Mouse (Mus musculus): Measurements from ENCODE around the gene 2700097O09Rik. TPM values are rescaled to one million over a fixed set of nuclear protein-coding genes. Genes with fewer than 3 reads are reported as not detected.

The 2700097O09Rik gene
- polyA plus RNA-seq (2015; fragmentation: Illumina TruSeq; extraction: RNeasy Lipid Tissue Mini Kit (QIAGEN cat#74804); ENCODE audit: insufficient read depth, low read depth, low replicate concordance), result 6.4 TPM

GRCm38 (mm10) chr12:55079726-55080600 is at the start of gene 2700097O09Rik, which contains the start of gene Srp54a:
Gene 2700097O09Rik (minus strand): TSS chr12:55080110.
Gene Srp54a (plus strand): TSS chr12:55080262.

GRCm38 (mm10) chr12:55124242-55124641 is 44.3 kb upstream of the 2700097O09Rik start, which contains the start of gene Fam177a:
Gene Fam177a (plus strand): TSS chr12:55124469.

GRCm38 (mm10) chr12:55013626-55014398 is 66.1 kb downstream of the 2700097O09Rik start, which contains the start of gene Baz1a:
Gene Baz1a (minus strand): TSS chr12:55014348.

Other genes starting within 250 kb of the 2700097O09Rik start
- 15.4 TPM for gene Cfl2, start 217.2 kb downstream of the 2700097O09Rik start, polyA plus RNA-seq (2015; fragmentation: Illumina TruSeq; extraction: RNeasy Lipid Tissue Mini Kit (QIAGEN cat#74804); ENCODE audit: insufficient read depth, low read depth, low replicate concordance)
- not detected for gene Gm20403, start 93.6 kb downstream of the 2700097O09Rik start, polyA plus RNA-seq (2015; fragmentation: Illumina TruSeq; extraction: RNeasy Lipid Tissue Mini Kit (QIAGEN cat#74804); ENCODE audit: insufficient read depth, low read depth, low replicate concordance)
- 1.8 TPM for gene Baz1a, start 65.8 kb downstream of the 2700097O09Rik start, polyA plus RNA-seq (2015; fragmentation: Illumina TruSeq; extraction: RNeasy Lipid Tissue Mini Kit (QIAGEN cat#74804); ENCODE audit: insufficient read depth, low read depth, low replicate concordance)
- 19.4 TPM for gene Srp54a, start 152 bp upstream of the 2700097O09Rik start, polyA plus RNA-seq (2015; fragmentation: Illumina TruSeq; extraction: RNeasy Lipid Tissue Mini Kit (QIAGEN cat#74804); ENCODE audit: insufficient read depth, low read depth, low replicate concordance)
- gene Fam177a, start 44.4 kb upstream of the 2700097O09Rik start, polyA plus RNA-seq (2015; fragmentation: Illumina TruSeq; extraction: RNeasy Lipid Tissue Mini Kit (QIAGEN cat#74804); ENCODE audit: insufficient read depth, low read depth, low replicate concordance), result 3.6 TPM
- gene Srp54b, start 75.0 kb upstream of the 2700097O09Rik start, polyA plus RNA-seq (2015; fragmentation: Illumina TruSeq; extraction: RNeasy Lipid Tissue Mini Kit (QIAGEN cat#74804); ENCODE audit: insufficient read depth, low read depth, low replicate concordance), result 4.9 TPM
- 0.39 TPM for gene 1700047I17Rik2, start 119.5 kb upstream of the 2700097O09Rik start, polyA plus RNA-seq (2015; fragmentation: Illumina TruSeq; extraction: RNeasy Lipid Tissue Mini Kit (QIAGEN cat#74804); ENCODE audit: insufficient read depth, low read depth, low replicate concordance)
- 14.2 TPM for gene Srp54c, start 150.1 kb upstream of the 2700097O09Rik start, polyA plus RNA-seq (2015; fragmentation: Illumina TruSeq; extraction: RNeasy Lipid Tissue Mini Kit (QIAGEN cat#74804); ENCODE audit: insufficient read depth, low read depth, low replicate concordance)
- 2.3 TPM for gene 1110008L16Rik, start 219.5 kb upstream of the 2700097O09Rik start, polyA plus RNA-seq (2015; fragmentation: Illumina TruSeq; extraction: RNeasy Lipid Tissue Mini Kit (QIAGEN cat#74804); ENCODE audit: insufficient read depth, low read depth, low replicate concordance)
- 2.7 TPM for gene Ppp2r3c, start 222.9 kb upstream of the 2700097O09Rik start, polyA plus RNA-seq (2015; fragmentation: Illumina TruSeq; extraction: RNeasy Lipid Tissue Mini Kit (QIAGEN cat#74804); ENCODE audit: insufficient read depth, low read depth, low replicate concordance)